ENCODE assay signal across 29 mouse cellular contexts in genomic region chr9:97158412-97158811, GRCm38 (mm10). TPM values are rescaled to one million over a fixed set of nuclear protein-coding genes. Genes with fewer than 3 reads are reported as not detected.
A peak's percentile ranks its signal among the peaks of the same experiment; 100 is the strongest.
DNase-seq lines count a peak whose midpoint lies in the region; ATAC-seq and TF ChIP-seq lines count a peak whose summit lies in the region.
"Had no signal": no experiment of that assay in that cellular context is flagged by ENCODE, and none has a peak within 500 bp of the region (broad histone marks: within the 10 kb centered on the region; RNA-seq: fewer than 3 reads in every experiment).

No protein-coding gene starts in this region.

- WGBS in kidney, adult 2 months, result 38% methylated on average over 3 of the region's 3 CpGs
- WGBS in lung, embryonic 14.5 days, result 51% methylated on average over 3 of the region's 3 CpGs
- WGBS in midbrain, embryonic 14.5 days, result 67% methylated on average over 3 of the region's 3 CpGs

- H3K27ac ChIP-seq in kidney, adult 2 months (ENCODE audit: insufficient read depth, low read depth, low read length), result no peak overlapping the region
- no peak overlapping the region for H3K27ac ChIP-seq in lung, embryonic 14.5 days (ENCODE audit: low read depth)
- H3K27ac ChIP-seq in midbrain, embryonic 14.5 days (replicated peaks; ENCODE audit: low read depth, low read length), result no peak overlapping the region
- H3K27ac ChIP-seq: embryonic facial prominence, embryonic 13.5 days; heart, embryonic 13.5 days; hindbrain, embryonic 14.5 days; limb, embryonic 12.5 days; liver, embryonic 13.5 days; macrophage; midbrain, embryonic 13.5 days; neural tube, embryonic 15.5 days; stomach, embryonic 15.5 days had no signal

- no peak for TF ChIP-seq CTCF in kidney, adult 2 months (conservative IDR thresholded peaks at IDR 0.05; ENCODE audit: insufficient read depth, insufficient read length, low read depth, low read length)
- TF ChIP-seq CTCF in lung, embryonic 14.5 days (IDR thresholded peaks at IDR 0.05; ENCODE audit: low read depth), result no peak

- no peak for TF ChIP-seq POLR2A in kidney, adult 2 months (IDR thresholded peaks at IDR 0.05; ENCODE audit: low read depth, low read length)
- no peak for TF ChIP-seq POLR2A in myocyte (IDR thresholded peaks at IDR 0.05; ENCODE audit: insufficient read length, low read depth)

- no peak overlapping the region for H3K4me2 ChIP-seq in lung, embryonic 14.5 days
- H3K4me2 ChIP-seq in myocyte (ENCODE audit: low read depth), result no peak overlapping the region
- H3K4me2 ChIP-seq in midbrain, embryonic 14.5 days (ENCODE audit: low read length), result no peak overlapping the region
- H3K4me2 ChIP-seq: embryonic facial prominence, embryonic 13.5 days; heart, embryonic 13.5 days; hindbrain, embryonic 14.5 days; limb, embryonic 12.5 days; liver, embryonic 13.5 days; midbrain, embryonic 13.5 days; neural tube, embryonic 15.5 days; stomach, embryonic 15.5 days had no signal

- H3K27me3 ChIP-seq in kidney, adult 2 months (replicated peaks; ENCODE audit: control insufficient read depth, insufficient read depth, low read length), result no peaks in the 10 kb centered on the region
- H3K27me3 ChIP-seq in lung, embryonic 14.5 days (ENCODE audit: insufficient read depth, low read length), result no peaks in the 10 kb centered on the region
- peaks cover 2% of the 10 kb centered on the region for H3K27me3 ChIP-seq in myocyte (ENCODE audit: control insufficient read depth, insufficient read depth, insufficient read length)
- H3K27me3 ChIP-seq in midbrain, embryonic 14.5 days (ENCODE audit: control insufficient read depth, insufficient read depth, low read length), result no peaks in the 10 kb centered on the region
- H3K27me3 ChIP-seq: embryonic facial prominence, embryonic 13.5 days; heart, embryonic 13.5 days; limb, embryonic 12.5 days; midbrain, embryonic 13.5 days; stomach, embryonic 15.5 days had no signal

- no peaks in the 10 kb centered on the region for H3K9me3 ChIP-seq in lung, embryonic 14.5 days (ENCODE audit: low read depth, low read length)
- H3K9me3 ChIP-seq in midbrain, embryonic 14.5 days (ENCODE audit: control insufficient read depth, low read length), result no peaks in the 10 kb centered on the region
- H3K9me3 ChIP-seq: embryonic facial prominence, embryonic 13.5 days; heart, embryonic 13.5 days; limb, embryonic 12.5 days; liver, embryonic 13.5 days; midbrain, embryonic 13.5 days; neural tube, embryonic 15.5 days; stomach, embryonic 15.5 days had no signal

- no peak for ATAC-seq in lung, embryonic 14.5 days (ENCODE audit: insufficient read depth)
- no peak for ATAC-seq in midbrain, embryonic 14.5 days (ENCODE audit: low FRiP score, low TSS enrichment)
- ATAC-seq: CD4-positive, CD25-positive, alpha-beta regulatory T cell, adult 4 months; forebrain, embryonic 16.5 days; midbrain, embryonic 13.5 days had no signal

- H3K9ac ChIP-seq in lung, embryonic 14.5 days, result no peak overlapping the region
- no peak overlapping the region for H3K9ac ChIP-seq in midbrain, embryonic 14.5 days (replicated peaks; ENCODE audit: low read length)
- H3K9ac ChIP-seq: embryonic facial prominence, embryonic 13.5 days; heart, embryonic 13.5 days; hindbrain, embryonic 14.5 days; limb, embryonic 12.5 days; liver, embryonic 13.5 days; midbrain, embryonic 13.5 days; neural tube, embryonic 15.5 days; stomach, embryonic 15.5 days had no signal

- H3K36me3 ChIP-seq in kidney, adult 2 months (ENCODE audit: control insufficient read depth, insufficient read depth, low read length), result no peaks in the 10 kb centered on the region
- H3K36me3 ChIP-seq in lung, embryonic 14.5 days (ENCODE audit: insufficient read depth), result no peaks in the 10 kb centered on the region
- H3K36me3 ChIP-seq in myocyte (ENCODE audit: control insufficient read depth, insufficient read depth), result no peaks in the 10 kb centered on the region
- H3K36me3 ChIP-seq in midbrain, embryonic 14.5 days (ENCODE audit: control insufficient read depth, insufficient read depth, low read length), result no peaks in the 10 kb centered on the region
- H3K36me3 ChIP-seq: embryonic facial prominence, embryonic 13.5 days; heart, embryonic 13.5 days; limb, embryonic 12.5 days; liver, embryonic 13.5 days; midbrain, embryonic 13.5 days; neural tube, embryonic 15.5 days; stomach, embryonic 15.5 days had no signal

- no peak overlapping the region for H3ac ChIP-seq in myocyte (ENCODE audit: control insufficient read depth, insufficient read length)

- peaks cover 9% of the 10 kb centered on the region for H3K4me1 ChIP-seq in kidney, adult 2 months (ENCODE audit: control insufficient read depth, insufficient read depth, low read length)
- no peaks in the 10 kb centered on the region for H3K4me1 ChIP-seq in lung, embryonic 14.5 days (ENCODE audit: insufficient read depth)
- H3K4me1 ChIP-seq in midbrain, embryonic 14.5 days (ENCODE audit: control insufficient read depth, insufficient read depth, low read length), result no peaks in the 10 kb centered on the region
- H3K4me1 ChIP-seq: embryonic facial prominence, embryonic 13.5 days; liver, embryonic 13.5 days; midbrain, embryonic 13.5 days; neural tube, embryonic 15.5 days; stomach, embryonic 15.5 days had no signal

- no peaks in the 10 kb centered on the region for H3K79me2 ChIP-seq in myocyte (ENCODE audit: control insufficient read depth, insufficient read depth)

- H3K4me3 ChIP-seq in kidney, adult 2 months (ENCODE audit: insufficient read depth, low read depth, low read length), result no peak overlapping the region
- no peak overlapping the region for H3K4me3 ChIP-seq in lung, embryonic 14.5 days (ENCODE audit: low read depth, low read length)
- H3K4me3 ChIP-seq in myocyte, result no peak overlapping the region
- no peak overlapping the region for H3K4me3 ChIP-seq in midbrain, embryonic 14.5 days (replicated peaks; ENCODE audit: low read depth, low read length)
- H3K4me3 ChIP-seq: embryonic facial prominence, embryonic 13.5 days; erythroblast, embryonic 14.5 days; heart, embryonic 13.5 days; limb, embryonic 12.5 days; liver, embryonic 13.5 days; midbrain, embryonic 13.5 days; neural tube, embryonic 15.5 days; stomach, embryonic 15.5 days had no signal

- peak; percentile 80 for DNase-seq in gastrocnemius, adult 18-20 months (ENCODE audit: low spot score)
- DNase-seq in gastrocnemius, postnatal 10 days, result no peak
- peak; percentile 62 for DNase-seq in kidney, adult 2 months
- DNase-seq in kidney, postnatal 4 days, result no peak
- DNase-seq in lung, embryonic 14.5 days, result peak; percentile 13
- DNase-seq in lung, postnatal 25 days (ENCODE audit: low spot score), result no peak
- no peak for DNase-seq in midbrain, embryonic 14.5 days
- DNase-seq: adrenal gland, postnatal 25 days; cerebellum, adult 11-12 months; cerebellum, adult 9-11 months; embryo, embryonic 11 days; gastrocnemius, postnatal 25 days; heart, postnatal 10 days; liver, embryonic 13.5 days; lung, adult 18-20 months; retina, postnatal 1 day; right cerebral cortex, postnatal 14 days had no signal

TF ChIP-seq in myocyte, 11 proteins besides CTCF, POLR2A, EP300 and RAD21:
- TF ChIP-seq MYOD1 (IDR thresholded peaks at IDR 0.05; ENCODE audit: control insufficient read depth in 1 of 3, insufficient read length in 2 of 3, low read depth in 2 of 3) (peak; percentile 66 to 82 (median 80)), POLR2AphosphoS2 (IDR thresholded peaks at IDR 0.05; ENCODE audit: insufficient read length, low read depth) (no peak), CEBPB (IDR thresholded peaks at IDR 0.05; ENCODE audit: insufficient read depth, poor library complexity, severe bottlenecking) (peak; percentile 95), TCF12 (IDR thresholded peaks at IDR 0.05; ENCODE audit: insufficient read depth, poor library complexity, severe bottlenecking) (peak; percentile 64)

RNA-seq across cellular contexts. Expression of gene Slc25a36, which starts 47.5 kb away (rescaled TPM):
- total RNA-seq in gastrocnemius, adult 18-20 months (2021), result 10 to 100 TPM; 30.4 to 51.7 TPM
- 10 to 100 TPM; 45.3 to 63.2 TPM for total RNA-seq in gastrocnemius, postnatal 10 days (2021)
- polyA plus RNA-seq in kidney, adult 2 months (2012; rRNA removed), result 39.2 and 45.6 TPM in 2 replicates
- polyA plus RNA-seq in lung, embryonic 14.5 days (2014; fragmentation: Nextera tagmentation; extraction: Ambion mirVana), result 97.0 and 102 TPM in 2 replicates
- polyA plus RNA-seq in myocyte (2012; fragmentation: generic; extraction: Trizol), result 6.5 TPM
- polyA plus RNA-seq in midbrain, embryonic 14.5 days (2014; fragmentation: Nextera tagmentation; extraction: Ambion mirVana), result 81.6 and 100.0 TPM in 2 replicates

Comparison
In these comparisons a context has a peak if more than half of its experiments do, and no peak if none do; other contexts are left out.
1. DNase-seq: peak in gastrocnemius, adult 18-20 months (single experiment), kidney, adult 2 months (single experiment) and lung, embryonic 14.5 days (single experiment); none in gastrocnemius, postnatal 10 days (single experiment), kidney, postnatal 4 days (0 of 2), lung, postnatal 25 days (single experiment) and midbrain, embryonic 14.5 days (single experiment).